In genomic region chr5:30287106-30287882, GRCm38 (mm10) we compare ENCODE assay signal across 21 mouse cellular contexts. TPM values are rescaled to one million over a fixed set of nuclear protein-coding genes. Genes with fewer than 3 reads are reported as not detected.
DNase-seq lines count a peak whose midpoint lies in the region; ATAC-seq lines count a peak whose summit lies in the region.
"Had no signal": no experiment of that assay in that cellular context is flagged by ENCODE, and none has a peak within 500 bp of the region (broad histone marks: within the 10 kb centered on the region; RNA-seq: fewer than 3 reads in every experiment).

No protein-coding gene starts in this region.

- no peaks in the 10 kb centered on the region for H3K36me3 ChIP-seq in erythroblast, embryonic 14.5 days (ENCODE audit: control insufficient read depth)
- H3K36me3 ChIP-seq in liver, embryonic 13.5 days, result no peaks in the 10 kb centered on the region
- H3K36me3 ChIP-seq in stomach, embryonic 14.5 days (ENCODE audit: control insufficient read depth, insufficient read depth, low read length), result no peaks in the 10 kb centered on the region
- H3K36me3 ChIP-seq: embryonic facial prominence, embryonic 15.5 days; forebrain, embryonic 12.5 days; heart, embryonic 10.5 days had no signal

- H3K9ac ChIP-seq in liver, embryonic 13.5 days, result 0 out of 2 replicates have a peak overlapping the region, but pooled peaks have one; percentile 23
- H3K9ac ChIP-seq in stomach, embryonic 14.5 days (replicated peaks; ENCODE audit: low read depth, low read length), result no peak overlapping the region
- H3K9ac ChIP-seq: embryonic facial prominence, embryonic 15.5 days; forebrain, embryonic 12.5 days; hindbrain, embryonic 14.5 days had no signal

- intact Hi-C loops in heart, postnatal 25 days (cut with DNase I), result no loop called here
- intact Hi-C loops in left cerebral cortex, postnatal 10 days (cut with DNase I), result no loop called here

- peaks cover 4% of the 10 kb centered on the region for H3K27me3 ChIP-seq in erythroblast, embryonic 14.5 days (ENCODE audit: control insufficient read depth)
- peaks cover 5% of the 10 kb centered on the region for H3K27me3 ChIP-seq in liver, embryonic 13.5 days
- H3K27me3 ChIP-seq in stomach, embryonic 14.5 days (ENCODE audit: control insufficient read depth, insufficient read depth, low read length), result no peaks in the 10 kb centered on the region
- H3K27me3 ChIP-seq: embryonic facial prominence, embryonic 15.5 days; forebrain, embryonic 12.5 days had no signal

- peak overlapping the region; percentile 47 for H3K4me2 ChIP-seq in liver, embryonic 13.5 days
- H3K4me2 ChIP-seq in stomach, embryonic 14.5 days (replicated peaks; ENCODE audit: low read depth, low read length), result no peak overlapping the region
- H3K4me2 ChIP-seq: embryonic facial prominence, embryonic 15.5 days; forebrain, embryonic 12.5 days; hindbrain, embryonic 14.5 days had no signal

- peak; percentile 71 for DNase-seq in c-Kit-positive CD71-positive TER-119-positive erythroid progenitor cells, embryonic 14.5 days (ENCODE audit: low spot score)
- DNase-seq in liver, embryonic 13.5 days, result peak; percentile 65
- no peak for DNase-seq in heart, postnatal 25 days (ENCODE audit: low spot score)
- no peak for DNase-seq in left cerebral cortex, postnatal 10 days (ENCODE audit: extremely low spot score in 1 of 2, low spot score in 2 of 2)
- DNase-seq in layer of hippocampus, postnatal 14 days (ENCODE audit: low spot score in 2 of 2), result no peak
- DNase-seq: adrenal gland, postnatal 14 days; cerebellum, adult 8-10 months; gastrocnemius, postnatal 36 days; heart, postnatal 10 days; kidney, adult 2 months; layer of hippocampus, postnatal 36 days; right cerebral cortex, adult 18-20 months; thymus, postnatal 4 days had no signal

- peaks cover 24% of the 10 kb centered on the region for H3K4me1 ChIP-seq in erythroblast, embryonic 14.5 days (ENCODE audit: control insufficient read depth)
- peaks cover 35% of the 10 kb centered on the region for H3K4me1 ChIP-seq in liver, embryonic 13.5 days (replicated peaks)
- no peaks in the 10 kb centered on the region for H3K4me1 ChIP-seq in stomach, embryonic 14.5 days (ENCODE audit: control insufficient read depth, insufficient read depth, low read length)
- H3K4me1 ChIP-seq: embryonic facial prominence, embryonic 15.5 days; forebrain, embryonic 12.5 days had no signal

- no peak for ATAC-seq in erythroblast, adult 5-6 weeks (replicated peaks; ENCODE audit: low FRiP score, poor library complexity, severe bottlenecking)
- peak; percentile 96 for ATAC-seq in liver, embryonic 13.5 days (ENCODE audit: low read depth)
- ATAC-seq in stomach, embryonic 14.5 days (ENCODE audit: insufficient number of reproducible peaks, insufficient read depth, low FRiP score, low read depth), result peak; percentile 49; the same call in 1 of the 2 replicates
- ATAC-seq: midbrain, embryonic 16.5 days had no signal

- peak overlapping the region; percentile 78 for H3K27ac ChIP-seq in liver, embryonic 13.5 days
- H3K27ac ChIP-seq in stomach, embryonic 14.5 days (ENCODE audit: low read length), result no peak overlapping the region
- H3K27ac ChIP-seq: embryonic facial prominence, embryonic 15.5 days; forebrain, embryonic 12.5 days; heart, embryonic 10.5 days; hindbrain, embryonic 14.5 days had no signal

- peaks cover 9% of the 10 kb centered on the region for H3K9me3 ChIP-seq in erythroblast, embryonic 14.5 days (ENCODE audit: control insufficient read depth, low read length)
- no peaks in the 10 kb centered on the region; the same call in 1 of the 2 replicates for H3K9me3 ChIP-seq in liver, embryonic 13.5 days (replicated peaks)
- H3K9me3 ChIP-seq in stomach, embryonic 14.5 days (ENCODE audit: control insufficient read depth, low read depth, low read length), result 0 out of 2 replicates have a peak, but pooled peaks cover 3% of the 10 kb centered on the region
- H3K9me3 ChIP-seq: embryonic facial prominence, embryonic 15.5 days had no signal

- WGBS in liver, embryonic 13.5 days (ENCODE audit: insufficient replicate concordance), result 44% methylated on average over 9 of the region's 9 CpGs
- 68% methylated on average over 9 of the region's 9 CpGs for WGBS in stomach, embryonic 14.5 days

- H3K4me3 ChIP-seq in erythroblast, embryonic 14.5 days (replicated peaks), result peak overlapping the region; percentile 1
- H3K4me3 ChIP-seq in liver, embryonic 13.5 days (replicated peaks), result no peak overlapping the region
- no peak overlapping the region for H3K4me3 ChIP-seq in stomach, embryonic 14.5 days (ENCODE audit: low read depth, low read length)
- H3K4me3 ChIP-seq: embryonic facial prominence, embryonic 15.5 days; forebrain, embryonic 12.5 days; heart, embryonic 10.5 days had no signal

RNA-seq across cellular contexts. Expression of gene Drc1, which starts 6.1 kb away (rescaled TPM):
- polyA plus RNA-seq in erythroblast, embryonic 14.5 days (2012), result not detected in 2 replicates
- not detected in 2 replicates for total RNA-seq in erythroblast, adult 5-6 weeks (2015; ENCODE audit: low replicate concordance)
- not detected in 2 replicates for total RNA-seq in erythroblast, adult 5-6 weeks (2017; ENCODE audit: low replicate concordance)
- 1.8 TPM in 2 replicates for polyA plus RNA-seq in liver, embryonic 13.5 days (2015; fragmentation: Nextera tagmentation; extraction: Ambion mirVana)
- 0.60 and 0.64 TPM in 2 replicates for polyA plus RNA-seq in stomach, embryonic 14.5 days (2014; fragmentation: Nextera tagmentation; extraction: Ambion mirVana)
- total RNA-seq in heart, postnatal 25 days (2021), result not detected
- total RNA-seq in left cerebral cortex, postnatal 10 days (2021), result 10 to 100 TPM; 17.4 to 20.1 TPM
- total RNA-seq in layer of hippocampus, postnatal 14 days (2021), result 10 to 100 TPM in 1 of 2 experiments, 1 to 10 TPM in 1; 9.7 to 10.2 TPM

RNA-seq across cellular contexts. Expression of gene Selenoi, which starts 54.9 kb away (rescaled TPM):
- 0.07 and 0.12 TPM in 2 replicates for polyA plus RNA-seq in erythroblast, embryonic 14.5 days (2012)
- 5.2 and 9.6 TPM in 2 replicates for total RNA-seq in erythroblast, adult 5-6 weeks (2015; ENCODE audit: low replicate concordance)
- 8.0 and 13.8 TPM in 2 replicates for total RNA-seq in erythroblast, adult 5-6 weeks (2017; ENCODE audit: low replicate concordance)
- polyA plus RNA-seq in liver, embryonic 13.5 days (2015; fragmentation: Nextera tagmentation; extraction: Ambion mirVana), result 14.0 and 21.3 TPM in 2 replicates
- polyA plus RNA-seq in stomach, embryonic 14.5 days (2014; fragmentation: Nextera tagmentation; extraction: Ambion mirVana), result 23.9 and 24.4 TPM in 2 replicates
- 10 to 100 TPM; 14.1 to 16.2 TPM for total RNA-seq in heart, postnatal 25 days (2021)
- total RNA-seq in left cerebral cortex, postnatal 10 days (2021), result 10 to 100 TPM; 56.8 to 58.3 TPM
- 10 to 100 TPM; 42.8 to 57.1 TPM for total RNA-seq in layer of hippocampus, postnatal 14 days (2021)

Comparison
In these comparisons a context has a peak if more than half of its experiments do, and no peak if none do; other contexts are left out.
1. DNase-seq: peak in c-Kit-positive CD71-positive TER-119-positive erythroid progenitor cells, embryonic 14.5 days (single experiment) and liver, embryonic 13.5 days (single experiment); none in heart, postnatal 25 days (single experiment), left cerebral cortex, postnatal 10 days (0 of 2) and layer of hippocampus, postnatal 14 days (0 of 2).
2. RNA of gene Drc1, which starts 6.1 kb away (total RNA-seq): 17.4 to 20.1 TPM in left cerebral cortex, postnatal 10 days and 9.7 to 10.2 TPM in layer of hippocampus, postnatal 14 days; not detected in heart, postnatal 25 days and not detected in erythroblast, adult 5-6 weeks; every median in the first group is over 4 times any median in the second.